Mouse (Mus musculus) limb, embryonic 11.5 days (tissue): ENCODE results near the gene Msto1. TPM values are rescaled to one million over a fixed set of nuclear protein-coding genes. Genes with fewer than 3 reads are reported as not detected.
"Not testable (repeated sequence)": the region's sequence is repeated elsewhere in the genome, so short reads cannot be mapped to it uniquely, and the experiment has no call there.

Experiments used
- ATAC-seq: fragments of 200-750 bp; cut with Nextera tagmentation; 2 replicates; pipeline ENCODE4 v1.8.0; 2017; ENCODE audit warnings: low read depth; ENCODE audit not compliant: insufficient number of reproducible peaks, low FRiP score, low TSS enrichment
- DNase-seq: peaks from one replicate; pipeline ENCODE4 v3.0.0-alpha.2; 2015; ENCODE audit warnings: low spot score
- H3K27ac ChIP-seq: fragments of 300-500 bp; sonication (generic); replicated peaks from 2 replicates; pipeline ENCODE4 v1.5.1; 2014; ENCODE audit warnings: low read depth, mild to moderate bottlenecking, low read length
- H3K27me3 ChIP-seq: fragments of 300-500 bp; sonication (generic); 2 replicates; pipeline ENCODE4 v1.6.1; 2014; ENCODE audit warnings: mild to moderate bottlenecking, low read length, mixed read lengths; ENCODE audit not compliant: control insufficient read depth, insufficient read depth
- H3K36me3 ChIP-seq: fragments of 300-500 bp; sonication (generic); 2 replicates; pipeline ENCODE4 v1.6.1; 2014; ENCODE audit warnings: mild to moderate bottlenecking, low read length, moderate library complexity, mixed read lengths; ENCODE audit not compliant: control insufficient read depth, insufficient read depth
- H3K4me1 ChIP-seq: fragments of 300-500 bp; sonication (generic); 2 replicates; pipeline ENCODE4 v1.6.1; 2014; ENCODE audit warnings: low read length, mixed read lengths; ENCODE audit not compliant: control insufficient read depth, insufficient read depth
- H3K4me2 ChIP-seq: fragments of 300-500 bp; sonication (generic); 2 replicates; pipeline ENCODE4 v1.6.1; 2014; ENCODE audit warnings: low read depth, mild to moderate bottlenecking, moderate library complexity; ENCODE audit not compliant: severe bottlenecking
- H3K4me3 ChIP-seq: fragments of 300-500 bp; sonication (generic); 2 replicates; pipeline ENCODE4 v1.5.1; 2014; ENCODE audit warnings: low read depth, low read length
- H3K9ac ChIP-seq: fragments of 300-500 bp; sonication (generic); 2 replicates; pipeline ENCODE4 v1.6.1; 2014; ENCODE audit warnings: mild to moderate bottlenecking, low read length
- H3K9me3 ChIP-seq: fragments of 300-500 bp; sonication (generic); 2 replicates; pipeline ENCODE4 v1.6.1; 2016; ENCODE audit warnings: low read length; ENCODE audit not compliant: control insufficient read depth
- WGBS: fragments of 180-500 bp; shearing (Covaris S2); extraction: QIAGEN DNeasy Blood & Tissue Kit; methylation state at CpG from one replicate; pipeline ENCODE4 v1.1.7; 2014; 5-methylcytosine and 5-hydroxymethylcytosine counted together
- polyA plus RNA-seq: library from polyadenylated mRNA; unstranded; fragments of >200 nt; fragmentation: Nextera tagmentation; extraction: Ambion mirVana; gene quantifications from 2 replicates; pipeline ENCODE4 v1.2.1, GENCODE M21; 2014

Gene Msto1
- polyA plus RNA-seq, 1 experiment from 2014 or later, result 53.3 TPM

DNA sequence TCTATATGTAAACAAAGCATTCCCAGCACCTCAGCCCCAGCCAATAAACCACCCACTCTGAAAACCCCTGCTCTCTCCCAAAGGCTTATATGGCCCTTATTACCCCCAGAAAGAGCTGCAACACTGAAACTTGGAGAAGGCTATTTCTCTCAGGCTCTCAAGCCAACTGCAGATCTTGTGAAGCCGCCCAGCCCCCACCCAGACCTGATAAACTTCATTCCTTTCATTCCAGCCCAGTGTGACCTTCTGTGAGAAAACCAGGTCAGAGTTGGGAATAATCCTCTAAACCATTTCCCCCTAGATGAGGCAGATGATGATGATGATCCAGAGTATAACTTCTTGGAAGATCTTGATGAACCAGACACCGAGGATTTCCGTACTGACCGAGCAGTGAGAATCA is 45.4 kb downstream of the Msto1 start:
- not testable (repeated sequence) for H3K9me3 ChIP-seq, H3K4me3 ChIP-seq, ATAC-seq, H3K4me1 ChIP-seq, H3K27ac ChIP-seq, H3K4me2 ChIP-seq, H3K27me3 ChIP-seq, DNase-seq, H3K9ac ChIP-seq, H3K36me3 ChIP-seq
- WGBS, result no CpG with 5 or more reads among the region's 4 CpGs

GRCm38 (mm10) chr3:88867177-88867576 is 46.6 kb downstream of the Msto1 start:
- H3K27ac ChIP-seq, ATAC-seq, H3K27me3 ChIP-seq, H3K4me1 ChIP-seq, H3K4me3 ChIP-seq, DNase-seq, H3K9me3 ChIP-seq, H3K4me2 ChIP-seq, H3K9ac ChIP-seq: not testable (repeated sequence)
- H3K36me3 ChIP-seq, result peaks cover 15% of the 10 kb centered on the region; the same call in 1 of the 2 replicates
- no CpG with 5 or more reads among the region's 8 CpGs for WGBS

GRCm38 (mm10) chr3:88866735-88867134 is 47.1 kb downstream of the Msto1 start:
- H3K27ac ChIP-seq, DNase-seq, H3K9ac ChIP-seq, H3K9me3 ChIP-seq, H3K4me3 ChIP-seq, H3K4me1 ChIP-seq, H3K27me3 ChIP-seq, ATAC-seq, H3K4me2 ChIP-seq: not testable (repeated sequence)
- H3K36me3 ChIP-seq, result peaks cover 17% of the 10 kb centered on the region; the same call in 1 of the 2 replicates
- WGBS, result no CpG with 5 or more reads among the region's 3 CpGs

DNA sequence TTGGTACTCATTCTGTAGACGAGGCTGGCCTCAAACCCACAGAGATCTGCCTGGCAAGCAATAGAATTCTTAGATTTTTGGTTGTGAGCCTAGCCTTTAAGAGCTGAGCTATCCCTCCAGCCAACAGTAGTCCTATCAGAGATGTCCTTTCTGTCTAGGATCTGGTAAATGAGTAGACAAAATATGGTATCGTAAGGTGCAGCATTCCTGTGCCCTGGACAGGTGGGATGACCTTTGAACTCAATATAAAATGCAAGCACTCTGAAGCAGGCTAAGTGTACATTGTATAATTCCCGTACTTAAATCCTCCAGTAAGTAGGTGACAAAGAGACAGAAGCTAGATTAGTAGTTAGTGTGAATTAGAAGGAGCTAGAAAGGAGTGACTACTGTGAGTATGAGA is 51.7 kb downstream of the Msto1 start:
- Histone ChIP-seq H3K9me3 (no peaks in the 10 kb centered on the region), H3K4me2 (no peak overlapping the region), H3K27me3 (no peaks in the 10 kb centered on the region), H3K27ac (no peak overlapping the region), H3K36me3 (peaks cover 35% of the 10 kb centered on the region; the same call in 1 of the 2 replicates), H3K4me1 (no peaks in the 10 kb centered on the region), H3K4me3 (no peak overlapping the region), H3K9ac (no peak overlapping the region)
- WGBS, result 95% methylated on average over 3 of the region's 3 CpGs
- ATAC-seq, result no peak
- no peak for DNase-seq

DNA sequence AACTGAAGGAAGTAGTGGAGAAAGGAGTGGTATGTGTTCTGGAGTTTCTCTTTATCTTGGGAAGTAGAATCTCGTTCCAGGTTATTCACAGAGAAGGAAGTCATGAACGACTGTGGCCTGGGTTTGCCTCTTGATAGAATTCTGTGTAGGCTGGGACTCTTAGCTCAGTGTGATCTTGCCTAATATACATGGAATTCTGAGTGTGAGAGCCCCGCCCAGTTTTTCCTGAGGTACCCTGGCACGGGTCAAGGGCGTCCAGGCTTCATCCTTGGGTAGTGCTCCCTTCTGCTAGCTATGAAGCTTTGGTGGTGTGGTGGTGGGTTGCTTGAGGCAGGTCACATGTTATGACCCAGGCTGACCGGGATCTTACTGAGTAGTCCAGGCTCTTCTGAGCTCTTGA is 58.0 kb downstream of the Msto1 start:
- Histone ChIP-seq H3K9ac (no peak overlapping the region), H3K9me3 (no peaks in the 10 kb centered on the region), H3K36me3 (peaks cover 21% of the 10 kb centered on the region; the same call in 1 of the 2 replicates), H3K27me3 (no peaks in the 10 kb centered on the region), H3K4me3 (no peak overlapping the region), H3K4me1 (no peaks in the 10 kb centered on the region), H3K4me2 (no peak overlapping the region), H3K27ac (no peak overlapping the region)
- ATAC-seq (no peak), DNase-seq (no peak)
- whole genome bisulfite sequencing, result 90% methylated on average over 6 of the region's 6 CpGs

Other genes starting within 250 kb of the Msto1 start
- gene Khdc4, start 228.2 kb downstream of the Msto1 start, polyA plus RNA-seq, result 110 and 122 TPM in 2 replicates
- 28.8 and 36.0 TPM in 2 replicates for gene Rit1, start 197.2 kb downstream of the Msto1 start, polyA plus RNA-seq
- gene Syt11, start 138.8 kb downstream of the Msto1 start, polyA plus RNA-seq, result 28.7 and 31.0 TPM in 2 replicates
- 16.6 and 17.9 TPM in 2 replicates for gene Gon4l, start 78.8 kb downstream of the Msto1 start, polyA plus RNA-seq
- gene Ash1l, start 36.6 kb upstream of the Msto1 start, polyA plus RNA-seq, result 17.8 and 19.2 TPM in 2 replicates
- 167 and 178 TPM in 2 replicates for gene Dap3, start 37.2 kb upstream of the Msto1 start, polyA plus RNA-seq
- 13.8 TPM in 2 replicates for gene Rusc1, start 179.3 kb upstream of the Msto1 start, polyA plus RNA-seq
- not detected in 2 replicates for gene Gm43738, start 187.1 kb upstream of the Msto1 start, polyA plus RNA-seq
- gene Fdps, start 188.0 kb upstream of the Msto1 start, polyA plus RNA-seq, result 315 and 326 TPM in 2 replicates
- 1.2 and 1.6 TPM in 2 replicates for gene Pklr, start 222.1 kb upstream of the Msto1 start, polyA plus RNA-seq
- 1.0 and 1.1 TPM in 2 replicates for gene Hcn3, start 246.2 kb upstream of the Msto1 start, polyA plus RNA-seq